Mouse (Mus musculus) T-cell, adult 2 months (primary cell): ENCODE results near the gene 2900026A02Rik.

ENCODE experiments used
- DNase-seq: peaks from one replicate; pipeline ENCODE4 v3.0.0; 2022; ENCODE audit warnings: low spot score

Gene 2900026A02Rik

DNA sequence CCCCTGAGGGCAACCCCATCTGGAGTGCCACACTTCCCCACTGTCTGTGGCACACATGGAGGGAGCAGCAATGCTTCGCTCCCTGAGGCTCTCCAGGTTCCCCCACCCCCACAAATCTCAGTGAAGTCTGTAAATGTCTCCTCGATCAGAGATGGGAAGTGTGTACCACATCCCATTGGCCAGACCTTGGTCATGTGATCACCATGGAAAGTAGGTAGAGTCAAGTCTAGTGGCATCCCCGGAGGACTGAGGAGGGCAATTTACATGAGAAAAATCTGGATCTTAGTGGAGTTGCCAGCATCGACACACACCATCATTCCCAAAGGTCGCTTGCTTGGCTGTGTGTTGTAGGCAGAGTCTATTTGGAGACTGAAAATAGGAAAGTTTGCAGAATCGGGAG is 182.4 kb downstream of the 2900026A02Rik start:
- DNase-seq: no peak
